Comparison of ENCODE assay signal across 8 mouse cellular contexts in the genomic region with DNA sequence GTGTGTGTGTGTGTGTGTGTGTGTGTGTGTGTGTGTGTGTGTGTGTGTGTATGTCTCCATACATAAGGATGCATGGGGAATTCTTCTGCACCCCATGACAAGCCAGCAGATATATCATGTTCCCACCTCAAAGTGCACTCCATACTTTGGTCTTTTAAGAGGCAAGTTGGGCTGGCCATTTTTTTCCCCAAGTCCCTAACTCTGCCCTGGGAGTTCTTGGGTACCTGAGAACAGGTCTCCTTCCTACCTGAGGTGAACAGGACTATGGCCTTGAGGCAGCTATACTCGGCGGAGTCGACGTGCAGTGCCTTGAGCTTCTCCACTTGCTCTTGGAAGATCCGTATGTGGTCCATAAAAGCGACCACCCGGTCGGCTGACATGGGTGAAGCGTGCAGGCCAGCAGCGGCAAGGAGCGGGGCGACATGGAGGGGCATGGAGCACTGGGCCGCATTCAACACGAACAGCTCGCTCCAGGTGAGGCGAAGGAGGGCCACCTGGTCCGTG. TPM values are rescaled to one million over a fixed set of nuclear protein-coding genes. Genes with fewer than 3 reads are reported as not detected.
A peak's percentile ranks its signal among the peaks of the same experiment; 100 is the strongest.
DNase-seq lines count a peak whose midpoint lies in the region; ATAC-seq lines count a peak whose summit lies in the region.

No protein-coding gene starts in this region.

- peak overlapping the region; percentile 100 for H3K27ac ChIP-seq in limb, embryonic 13.5 days
- H3K27ac ChIP-seq in stomach, embryonic 14.5 days (ENCODE audit: low read length) = peak overlapping the region; percentile 100

- H3K4me3 ChIP-seq in limb, embryonic 13.5 days = peak overlapping the region; percentile 84
- peak overlapping the region; percentile 90 for H3K4me3 ChIP-seq in stomach, embryonic 14.5 days (ENCODE audit: low read depth, low read length)

- H3K36me3 ChIP-seq in limb, embryonic 13.5 days = peaks cover 37% of the 10 kb centered on the region
- H3K36me3 ChIP-seq in stomach, embryonic 14.5 days (ENCODE audit: control insufficient read depth, insufficient read depth, low read length) = peaks cover 27% of the 10 kb centered on the region

- WGBS in limb, embryonic 13.5 days = 7% methylated on average over 17 of the region's 17 CpGs
- 6% methylated on average over 17 of the region's 17 CpGs for WGBS in stomach, embryonic 14.5 days

- H3K9me3 ChIP-seq in limb, embryonic 13.5 days = no peaks in the 10 kb centered on the region
- H3K9me3 ChIP-seq in stomach, embryonic 14.5 days (ENCODE audit: control insufficient read depth, low read depth, low read length) = no peaks in the 10 kb centered on the region

- peak overlapping the region; percentile 99 for H3K9ac ChIP-seq in limb, embryonic 13.5 days
- peak overlapping the region; percentile 100 for H3K9ac ChIP-seq in stomach, embryonic 14.5 days (replicated peaks; ENCODE audit: low read depth, low read length)

- DNase-seq in embryo, embryonic 10.5 days (ENCODE audit: low spot score) = peak; percentile 47
- DNase-seq in embryo, embryonic 10 days (ENCODE audit: low spot score) = no peak
- peak; percentile 22 for DNase-seq in ovary, postnatal 14 days (ENCODE audit: low spot score)
- no peak for DNase-seq in ovary, postnatal 36 days (ENCODE audit: low spot score)
- DNase-seq in c-Kit-positive CD71-positive TER-119-positive erythroid progenitor cells, embryonic 14.5 days (ENCODE audit: low spot score) = no peak
- no peak for DNase-seq in T-cell, adult 2 months (ENCODE audit: low spot score)

- peaks cover 44% of the 10 kb centered on the region for H3K4me1 ChIP-seq in limb, embryonic 13.5 days
- H3K4me1 ChIP-seq in stomach, embryonic 14.5 days (ENCODE audit: control insufficient read depth, insufficient read depth, low read length) = no peaks in the 10 kb centered on the region

- H3K4me2 ChIP-seq in limb, embryonic 13.5 days (replicated peaks) = peak overlapping the region; percentile 85
- H3K4me2 ChIP-seq in stomach, embryonic 14.5 days (replicated peaks; ENCODE audit: low read depth, low read length) = peak overlapping the region; percentile 82

- no peak for ATAC-seq in limb, embryonic 13.5 days (ENCODE audit: low FRiP score, low read depth)
- no peak for ATAC-seq in stomach, embryonic 14.5 days (ENCODE audit: insufficient number of reproducible peaks, insufficient read depth, low FRiP score, low read depth)

- peaks cover 8% of the 10 kb centered on the region for H3K27me3 ChIP-seq in limb, embryonic 13.5 days
- H3K27me3 ChIP-seq in stomach, embryonic 14.5 days (ENCODE audit: control insufficient read depth, insufficient read depth, low read length) = no peaks in the 10 kb centered on the region

RNA-seq across cellular contexts. Expression of gene Nr2f2, which starts 9.0 kb away (rescaled TPM):
- 62.3 and 65.9 TPM in 2 replicates for polyA plus RNA-seq in limb, embryonic 13.5 days (2015; fragmentation: Nextera tagmentation; extraction: Ambion mirVana)
- polyA plus RNA-seq in stomach, embryonic 14.5 days (2014; fragmentation: Nextera tagmentation; extraction: Ambion mirVana) = 106 and 111 TPM in 2 replicates

Comparison
In these comparisons a context has a peak if more than half of its experiments do, and no peak if none do; other contexts are left out.
1. DNase-seq: peak in embryo, embryonic 10.5 days (single experiment) and ovary, postnatal 14 days (single experiment); none in embryo, embryonic 10 days (single experiment), ovary, postnatal 36 days (single experiment), c-Kit-positive CD71-positive TER-119-positive erythroid progenitor cells, embryonic 14.5 days (single experiment) and T-cell, adult 2 months (single experiment).